Mouse (Mus musculus) spleen, postnatal 14 days (tissue): Measurements from ENCODE around the gene Diaph2.
"Not testable (repeated sequence)": the region's sequence is repeated elsewhere in the genome, so short reads cannot be mapped to it uniquely, and the experiment has no call there.

ENCODE experiments used
- DNase-seq, 2 experiments: peaks; one replicate each; pipeline ENCODE4 v3.0.0; 2021 to 2022; ENCODE audit warnings: low spot score in 2 of 2

Diaph2 gene

DNA sequence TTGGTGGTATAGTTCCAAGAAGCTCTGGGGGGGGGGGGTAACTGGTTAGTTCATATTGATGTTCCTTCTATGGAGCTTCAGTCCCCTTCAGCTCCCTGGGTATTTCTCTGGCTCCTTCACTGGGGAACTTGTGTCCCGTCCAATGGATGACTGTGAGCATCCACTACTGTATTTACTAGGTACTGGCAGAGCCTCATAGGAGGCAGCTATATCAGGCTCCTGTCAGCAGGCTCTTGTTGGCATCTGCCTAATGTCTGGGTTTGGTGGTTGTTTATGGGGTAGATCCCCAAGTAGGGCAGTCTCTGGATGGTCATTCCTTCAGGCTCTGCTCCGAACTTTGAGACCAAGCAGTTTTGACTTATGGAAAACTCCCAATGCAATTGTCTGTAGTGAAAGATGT lies 50.4 kb downstream of the Diaph2 start:
- DNase-seq, result not testable (repeated sequence)

DNA sequence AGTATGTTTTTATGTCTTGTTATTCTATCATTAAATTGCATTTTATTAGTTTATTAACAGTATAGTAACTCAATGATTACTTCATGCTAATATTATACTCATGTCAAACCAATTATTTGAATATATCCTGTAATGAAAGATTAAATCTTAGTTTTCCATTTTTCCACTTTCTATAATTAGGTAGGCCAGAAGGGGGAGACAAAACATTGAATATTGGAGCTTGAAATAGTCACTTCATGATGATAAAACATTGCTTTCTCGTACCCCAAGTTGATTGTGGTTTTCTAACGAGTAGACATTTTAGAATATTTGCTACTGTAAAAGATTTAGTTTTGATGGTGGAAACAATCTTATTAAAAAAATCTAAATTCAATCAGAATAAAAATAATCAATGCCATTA lies 82.4 kb downstream of the Diaph2 start:
- DNase-seq, result no peak

DNA sequence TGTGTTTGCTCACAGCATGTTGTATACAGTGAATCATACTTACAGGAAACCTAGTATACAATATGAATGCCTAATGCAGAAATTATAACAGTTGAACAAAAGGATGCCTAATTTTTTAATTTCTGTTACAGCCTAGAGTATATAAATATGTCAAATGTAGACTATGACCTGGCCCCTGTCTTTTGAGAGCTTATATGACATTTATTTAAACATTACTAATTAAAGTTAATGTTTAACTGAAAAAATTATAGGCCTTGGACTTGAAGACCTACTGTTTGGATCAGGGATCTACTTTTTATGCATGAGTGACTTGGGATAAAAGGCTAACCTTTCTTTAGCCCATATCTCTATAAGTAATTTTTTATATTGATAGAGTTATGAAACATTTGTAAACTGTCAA lies 84.3 kb downstream of the Diaph2 start:
- no peak for DNase-seq

GRCm38 (mm10) chrX:129884465-129884864 lies 134.9 kb downstream of the Diaph2 start:
- peak in 1 of 2 experiments; percentile 4 for DNase-seq

DNA sequence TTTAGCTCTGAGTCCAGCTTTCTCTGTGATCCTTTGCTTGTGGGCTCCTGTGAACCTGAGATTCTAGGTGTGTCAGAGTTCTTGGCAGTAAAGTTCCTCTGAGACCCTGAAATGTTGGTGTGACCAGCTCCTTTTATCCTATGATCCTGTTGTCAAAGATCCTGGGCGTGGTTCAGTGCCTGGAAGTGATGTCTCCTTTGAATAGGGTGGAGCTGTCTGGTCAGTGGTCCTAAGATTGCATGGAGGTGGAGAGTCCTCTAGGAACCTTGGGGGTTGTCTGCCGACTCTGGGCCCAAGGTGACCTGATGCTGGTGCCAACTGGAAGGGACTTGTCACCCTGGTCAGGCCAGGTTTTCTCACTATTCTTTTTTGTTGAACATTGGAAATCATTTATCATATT lies 176.3 kb downstream of the Diaph2 start:
- no peak for DNase-seq

- no peak for DNase-seq
Measured at GRCm38 (mm10) chrX:129974816-129975215, 225.3 kb downstream of the Diaph2 start.

DNA sequence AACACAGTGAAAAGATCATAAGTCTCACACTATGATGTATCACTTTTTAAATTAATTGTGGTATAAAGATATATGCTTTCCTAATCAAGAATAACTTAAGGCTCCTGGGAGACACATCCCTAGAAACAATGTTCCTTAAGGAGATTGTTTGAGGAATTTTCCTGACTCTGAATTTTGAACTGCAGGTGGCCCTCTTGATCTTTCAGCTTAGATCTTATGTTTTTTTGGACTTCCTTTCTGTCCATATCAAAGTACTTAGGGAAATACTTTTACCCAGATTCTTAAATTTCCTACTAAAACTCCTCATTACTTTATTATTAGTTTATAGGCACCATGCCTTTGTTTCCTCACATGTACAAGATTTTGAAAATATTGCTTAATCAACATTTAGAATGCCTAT lies 258.7 kb downstream of the Diaph2 start:
- DNase-seq, result no peak

- DNase-seq, result no peak
Measured at GRCm38 (mm10) chrX:130019735-130020134, 270.2 kb downstream of the Diaph2 start.

DNA sequence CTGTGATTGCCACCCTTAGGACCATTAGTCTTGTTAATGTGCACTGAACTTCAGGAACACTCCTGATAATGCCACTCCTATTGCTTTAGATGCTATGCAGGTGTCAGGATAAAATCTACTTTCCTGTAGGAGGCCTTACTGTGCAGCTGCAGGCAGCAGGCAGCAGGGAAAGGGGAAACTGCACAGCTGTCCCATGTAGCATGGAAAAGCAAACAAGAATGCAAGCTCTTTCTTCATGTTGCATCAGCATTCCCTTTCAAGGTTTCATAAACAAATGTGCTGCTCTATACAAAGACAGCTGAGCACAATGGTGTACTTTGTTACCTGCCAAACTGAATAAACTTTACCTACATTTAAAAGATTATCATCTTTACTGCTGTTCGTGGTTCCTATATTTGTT lies 295.0 kb downstream of the Diaph2 start:
- DNase-seq, result no peak

DNA sequence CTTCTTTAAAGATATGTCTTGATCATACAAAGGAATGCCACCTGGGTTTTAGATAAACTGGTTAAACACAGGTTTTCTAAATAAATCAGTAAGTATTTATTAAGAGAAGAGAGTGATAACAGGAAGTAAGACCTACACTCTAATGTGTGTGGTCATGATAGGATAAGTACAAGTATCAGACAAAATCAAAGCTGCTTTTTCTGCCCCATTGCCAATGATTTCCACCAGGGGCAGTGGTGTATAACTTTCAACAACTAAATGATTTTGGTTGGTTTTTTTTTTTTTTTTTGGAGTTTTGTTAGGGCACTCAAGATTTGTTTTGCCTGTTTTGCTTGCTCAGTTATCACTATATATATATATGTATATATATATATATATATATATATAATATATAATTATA lies 399.7 kb downstream of the Diaph2 start:
- no peak for DNase-seq

DNA sequence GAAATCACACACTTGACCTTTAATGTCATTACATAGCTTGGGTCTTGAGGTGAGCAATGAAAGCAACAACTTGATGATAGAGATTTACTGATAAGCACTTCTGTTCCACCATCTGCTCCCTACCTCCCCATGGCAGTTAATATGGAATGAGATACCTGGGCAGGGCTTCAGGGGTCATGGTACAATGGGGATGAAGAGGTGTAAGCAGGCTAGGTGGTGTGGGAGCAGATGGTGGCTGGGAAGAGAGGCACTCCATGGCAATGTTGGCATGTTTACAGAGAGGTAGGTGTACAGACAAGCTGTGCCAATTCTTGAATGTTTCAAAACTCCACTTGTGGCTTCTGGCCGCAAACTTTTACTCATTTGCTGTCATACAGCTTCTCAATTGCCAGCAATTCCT lies 402.6 kb downstream of the Diaph2 start:
- DNase-seq, result no peak

- DNase-seq, result no peak
Measured at GRCm38 (mm10) chrX:130173126-130173525, 423.6 kb downstream of the Diaph2 start.

GRCm38 (mm10) chrX:130187891-130188290 lies 438.3 kb downstream of the Diaph2 start:
- no peak for DNase-seq

DNA sequence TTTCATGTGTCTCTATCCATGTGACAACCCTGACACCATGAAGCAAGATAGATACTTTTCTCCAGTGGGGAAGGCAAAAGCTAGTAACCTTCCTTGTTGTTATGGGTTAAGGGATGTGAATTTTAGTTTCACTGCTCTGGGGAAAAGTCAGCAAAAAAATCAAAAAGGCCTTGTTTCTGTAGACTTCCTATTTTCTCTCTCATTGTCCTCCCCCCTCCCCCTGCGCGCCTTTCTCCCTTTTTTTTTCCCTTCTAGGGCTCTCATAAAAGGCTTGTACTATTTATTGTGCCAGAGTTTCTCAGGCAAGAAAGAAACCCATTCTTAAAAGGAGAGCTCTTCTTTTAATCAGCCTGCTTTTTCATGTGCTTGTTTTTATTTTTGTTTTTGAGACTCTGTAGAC lies 438.9 kb downstream of the Diaph2 start:
- DNase-seq, result no peak

DNA sequence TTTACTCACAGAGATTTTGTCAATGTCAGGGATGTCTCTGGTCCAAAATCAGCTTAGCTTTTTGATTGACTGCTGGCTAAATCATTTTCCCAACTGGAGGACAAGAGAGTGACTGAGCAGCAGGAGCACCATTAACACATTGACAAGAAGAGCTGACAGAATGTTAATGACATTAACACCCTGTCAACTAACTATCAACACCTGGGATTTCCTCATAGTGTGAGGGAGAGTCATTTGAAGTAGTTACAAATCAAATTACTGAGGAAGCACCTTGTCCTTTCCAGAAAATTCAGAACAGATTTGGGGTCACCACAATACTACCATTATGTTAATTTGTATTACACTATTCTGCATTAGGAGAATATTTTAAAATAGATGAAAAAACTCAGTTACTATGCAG lies 439.7 kb downstream of the Diaph2 start:
- DNase-seq, result no peak

DNA sequence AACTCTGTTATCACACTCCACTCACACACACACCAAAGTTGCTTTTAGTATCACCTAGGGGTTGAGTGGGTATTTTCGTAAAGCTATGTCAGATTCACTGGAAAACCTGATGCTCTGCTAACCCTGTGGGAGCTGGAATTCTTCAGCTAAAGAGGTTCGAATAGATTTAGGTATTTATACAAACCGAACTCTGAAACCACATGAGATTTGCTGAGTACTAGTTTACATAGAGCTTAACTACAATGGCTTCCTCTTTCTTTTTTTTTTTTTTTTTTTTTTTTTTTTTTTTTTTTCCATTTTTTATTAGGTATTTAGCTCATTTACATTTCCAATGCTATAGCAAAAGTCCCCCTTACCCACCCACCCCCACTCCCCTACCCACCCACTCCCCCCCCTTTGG lies 447.9 kb downstream of the Diaph2 start:
- DNase-seq, result not testable (repeated sequence)

DNA sequence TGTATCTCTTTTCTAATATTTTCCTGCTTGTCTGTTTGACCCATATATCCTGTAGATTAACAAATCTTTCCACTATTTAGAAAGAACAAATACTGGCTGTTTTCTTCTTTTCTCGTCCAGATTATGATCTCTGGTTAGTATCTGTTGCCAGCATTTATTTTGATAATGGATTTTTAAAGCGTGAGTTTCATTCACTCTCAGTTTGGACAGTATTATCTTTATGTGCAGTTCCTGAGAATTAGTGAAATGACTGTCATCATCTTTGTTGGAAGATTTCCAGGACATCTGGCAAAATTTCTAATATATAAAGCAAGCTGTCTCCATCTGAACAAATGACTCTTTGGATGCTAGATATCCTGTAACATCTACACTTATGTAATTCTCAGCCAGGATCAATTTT lies 455.7 kb downstream of the Diaph2 start:
- no peak for DNase-seq

DNA sequence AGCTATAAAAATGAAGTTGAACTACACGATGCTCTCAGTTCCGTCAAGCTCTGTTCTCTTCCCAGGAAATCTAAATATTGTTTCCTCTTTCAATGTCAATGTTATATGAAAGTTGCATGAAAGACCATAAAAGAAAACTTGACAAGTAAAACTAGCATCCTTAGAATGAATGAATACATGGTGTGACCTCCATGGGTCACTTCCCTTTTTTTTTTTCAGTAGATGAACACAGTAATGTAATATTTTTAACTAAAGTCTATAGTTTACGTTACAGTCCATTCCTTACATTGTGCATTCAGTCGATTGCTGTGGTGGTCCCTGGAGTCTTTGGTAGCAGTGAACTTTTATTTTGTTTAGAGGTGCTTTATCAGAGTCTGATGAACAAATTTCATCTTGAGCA lies 462.7 kb downstream of the Diaph2 start:
- no peak for DNase-seq

- DNase-seq, result no peak
Measured at GRCm38 (mm10) chrX:130212759-130213158, 463.2 kb downstream of the Diaph2 start.

GRCm38 (mm10) chrX:130230045-130230444 lies 480.5 kb downstream of the Diaph2 start:
- DNase-seq, result no peak

GRCm38 (mm10) chrX:130235167-130235566 lies 485.6 kb downstream of the Diaph2 start:
- DNase-seq, result no peak

DNA sequence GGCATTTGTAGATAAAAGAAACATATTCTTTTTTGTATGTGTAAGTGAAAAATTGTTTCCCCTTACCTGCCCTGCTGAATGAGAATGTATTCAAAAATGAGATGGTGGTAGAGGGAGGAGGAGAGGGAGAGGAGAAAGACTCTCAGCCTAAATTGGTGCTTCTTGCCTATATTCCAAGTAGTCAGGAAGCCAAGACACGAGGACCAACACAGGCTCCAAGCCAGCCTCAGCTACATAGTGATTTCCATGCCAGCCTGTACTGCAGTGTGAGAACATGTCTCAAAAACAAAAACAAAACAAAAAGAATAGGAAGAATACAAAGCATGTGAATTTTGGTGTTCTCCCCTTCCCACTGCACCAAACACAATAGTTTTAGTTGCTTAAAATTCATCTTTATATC lies 497.1 kb downstream of the Diaph2 start:
- DNase-seq, result no peak

- DNase-seq, result no peak
Measured at GRCm38 (mm10) chrX:130253664-130254063, 504.1 kb downstream of the Diaph2 start.

GRCm38 (mm10) chrX:130265707-130266106 lies 516.2 kb downstream of the Diaph2 start:
- DNase-seq, result no peak

DNA sequence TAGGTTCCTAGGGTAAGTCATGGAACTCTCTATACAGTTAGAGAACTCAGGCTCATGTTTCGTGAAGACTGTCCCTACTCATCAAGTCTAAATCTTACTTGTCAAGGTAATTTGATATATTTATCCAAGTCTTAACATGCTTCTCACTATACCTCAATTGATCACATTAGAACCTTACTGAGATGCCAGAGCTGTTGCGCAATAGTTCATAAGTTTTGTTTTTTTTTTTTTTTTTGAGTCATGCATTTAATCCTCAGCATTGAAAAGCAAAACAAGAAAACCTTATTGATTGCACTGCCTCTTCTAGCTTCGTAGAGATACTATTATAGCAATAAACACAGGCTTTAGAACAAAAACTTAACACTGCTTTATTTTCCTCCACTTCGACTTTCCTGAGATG lies 529.6 kb downstream of the Diaph2 start:
- DNase-seq, result no peak
